Mouse (Mus musculus) lung, postnatal 14 days (tissue): Measurements from ENCODE around the gene Gm49395.

ENCODE experiments used
- DNase-seq: peaks from one replicate; pipeline ENCODE4 v3.0.0; 2021

Gm49395 gene

DNA sequence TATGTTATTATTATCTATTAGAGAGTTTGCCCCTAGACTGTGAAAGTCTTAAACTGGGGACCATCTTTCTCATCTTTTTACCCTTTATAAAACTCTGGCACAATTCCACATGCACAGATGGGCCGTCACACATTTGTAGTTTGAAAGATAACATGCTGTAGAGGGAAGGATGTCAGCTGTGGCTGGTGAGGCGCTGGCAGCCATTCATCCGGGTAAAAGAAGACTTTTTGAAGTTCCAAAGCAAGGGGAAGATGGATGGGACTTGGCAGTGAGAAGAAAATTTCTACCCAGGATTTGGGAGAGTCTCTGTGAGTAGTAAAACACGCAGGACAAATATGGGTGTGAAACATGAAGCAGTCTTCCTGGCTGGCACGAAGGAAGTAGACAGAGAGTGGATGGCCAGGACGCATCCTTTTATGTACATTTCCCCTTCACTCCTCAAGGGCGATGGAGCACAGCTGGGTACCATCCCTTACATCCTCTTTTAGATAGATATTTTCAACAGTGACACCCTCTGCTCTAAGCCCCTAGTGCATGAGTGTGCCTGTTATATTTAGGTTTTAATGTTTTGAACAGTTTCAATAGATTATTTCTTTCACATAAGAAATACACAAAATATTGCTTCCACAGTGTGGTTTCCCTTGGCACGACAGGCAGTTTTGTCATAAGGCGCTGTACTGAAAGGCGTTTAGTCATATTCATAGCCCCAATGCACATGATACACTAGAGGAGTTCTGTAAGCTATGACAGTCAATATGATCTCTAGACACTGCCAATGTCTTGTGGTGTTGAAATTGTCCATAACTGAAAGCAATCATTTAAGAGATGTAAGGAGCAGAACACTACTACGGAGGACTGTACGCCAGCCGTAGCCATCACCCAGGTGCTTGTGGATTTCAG, 50.8 kb downstream of the Gm49395 start:
- peak; percentile 42 for DNase-seq

DNA sequence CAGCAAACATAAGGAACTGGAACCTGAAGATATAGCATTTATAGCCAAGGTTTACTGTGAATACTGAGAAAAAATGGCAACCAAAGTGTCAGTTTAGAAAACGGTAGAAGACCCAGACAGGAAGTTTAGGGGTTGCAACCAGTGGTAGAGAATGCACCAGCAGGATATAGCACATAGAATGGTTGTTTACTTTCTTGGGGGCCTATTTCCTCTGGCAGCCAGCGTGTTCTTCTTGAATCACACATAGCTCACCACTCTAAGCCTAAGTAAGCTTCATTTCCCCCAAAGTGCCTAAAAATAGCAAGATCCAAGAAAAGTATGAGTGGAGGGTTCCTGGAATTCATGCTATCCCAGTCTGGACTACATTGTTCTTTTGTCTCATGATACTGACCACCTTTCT, 59.1 kb downstream of the Gm49395 start:
- DNase-seq = no peak

DNA sequence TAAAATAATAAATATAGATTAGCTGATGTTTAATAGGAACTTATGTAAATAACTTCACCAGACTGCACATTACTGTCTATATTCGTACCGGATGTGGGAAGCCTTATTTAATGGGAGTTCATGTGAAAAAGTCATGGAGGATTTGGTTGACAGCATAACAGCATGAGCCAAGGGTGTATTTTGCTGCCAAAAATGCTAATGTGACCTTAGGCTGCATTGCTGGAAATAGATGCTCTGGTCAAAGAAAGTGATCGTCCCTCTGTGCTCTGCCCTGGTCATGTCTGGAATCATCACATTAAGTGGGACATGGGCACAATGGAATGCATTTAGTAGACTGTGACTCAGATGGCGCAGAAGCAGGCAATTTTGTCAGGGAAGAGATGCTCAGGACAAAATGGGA, 64.4 kb downstream of the Gm49395 start:
- DNase-seq = no peak

DNA sequence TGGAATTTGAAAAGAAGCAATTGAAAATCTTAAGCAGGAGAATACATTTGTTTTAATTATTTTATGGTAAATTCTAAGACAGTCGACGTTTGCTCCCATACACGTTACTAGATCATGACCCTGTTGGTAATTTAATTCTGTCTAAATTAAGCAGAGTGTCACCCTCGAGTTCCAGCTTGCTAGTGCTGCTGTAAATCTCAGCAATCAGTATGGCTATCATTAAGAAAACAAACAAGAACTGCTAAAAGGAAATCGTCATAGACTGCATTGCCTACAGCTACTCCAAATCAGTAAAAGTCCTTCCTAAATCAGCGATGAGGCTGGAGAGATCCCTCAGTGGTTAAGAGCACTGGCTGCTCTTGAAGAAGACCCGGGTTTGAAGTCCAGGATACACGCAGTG, 66.3 kb downstream of the Gm49395 start:
- no peak for DNase-seq

DNA sequence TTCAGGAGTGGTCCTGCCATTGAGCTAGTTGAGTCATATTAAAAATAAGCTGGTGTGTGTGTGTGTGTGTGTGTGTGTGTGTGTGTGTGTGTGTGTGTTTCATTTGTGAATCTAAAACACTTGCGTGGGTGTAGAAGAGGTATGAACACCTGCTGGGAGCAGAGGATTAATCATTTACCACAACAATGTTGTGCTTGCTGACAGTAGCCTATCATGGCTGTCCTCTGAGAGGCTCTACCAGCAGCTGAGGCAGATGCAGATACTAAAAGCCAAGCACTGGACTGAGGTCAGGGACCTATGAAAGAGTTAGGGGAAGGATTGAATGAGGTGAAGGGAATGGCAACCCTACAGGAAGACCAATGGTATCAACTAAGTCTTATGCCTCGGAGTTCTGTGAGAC, 68.6 kb downstream of the Gm49395 start:
- no peak for DNase-seq

DNA sequence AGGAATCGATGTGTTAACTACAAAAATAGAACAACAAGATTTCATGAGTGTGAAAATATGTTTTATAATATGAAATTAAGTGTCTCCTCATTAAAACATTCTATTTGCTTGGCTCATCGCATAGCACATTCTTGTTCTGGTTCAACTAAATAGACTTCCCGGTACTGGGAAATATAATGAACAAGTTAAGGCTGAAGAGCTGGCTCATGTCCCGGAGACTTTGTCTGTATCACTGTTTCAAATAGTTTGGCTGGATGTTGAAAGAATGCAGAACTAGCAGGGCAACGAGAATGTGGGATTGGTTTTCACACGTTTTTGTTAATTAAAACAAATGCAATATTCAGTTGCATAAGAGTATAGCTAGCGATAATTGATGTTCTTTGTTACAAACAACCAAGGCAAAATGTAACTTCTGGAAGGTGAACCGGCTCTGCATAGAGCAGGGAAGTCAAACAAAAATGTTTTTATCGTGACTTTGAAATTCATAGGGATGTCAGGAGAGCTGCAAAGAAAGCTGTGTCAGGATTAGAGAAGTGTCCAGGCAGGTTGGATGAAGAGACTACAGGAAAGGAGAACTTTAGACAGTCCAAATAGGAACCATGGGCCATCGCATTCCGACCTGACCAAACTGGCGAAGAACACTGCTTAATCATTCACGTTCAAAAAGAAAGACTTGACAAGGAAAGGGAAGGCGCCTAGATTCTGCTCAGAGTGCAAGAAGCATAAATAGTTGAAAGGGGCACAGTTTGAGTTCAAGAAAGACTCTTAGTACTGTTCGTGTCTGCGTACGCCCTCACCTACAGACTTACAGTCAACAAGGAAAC, 70.3 kb downstream of the Gm49395 start:
- peak; percentile 30 for DNase-seq

DNA sequence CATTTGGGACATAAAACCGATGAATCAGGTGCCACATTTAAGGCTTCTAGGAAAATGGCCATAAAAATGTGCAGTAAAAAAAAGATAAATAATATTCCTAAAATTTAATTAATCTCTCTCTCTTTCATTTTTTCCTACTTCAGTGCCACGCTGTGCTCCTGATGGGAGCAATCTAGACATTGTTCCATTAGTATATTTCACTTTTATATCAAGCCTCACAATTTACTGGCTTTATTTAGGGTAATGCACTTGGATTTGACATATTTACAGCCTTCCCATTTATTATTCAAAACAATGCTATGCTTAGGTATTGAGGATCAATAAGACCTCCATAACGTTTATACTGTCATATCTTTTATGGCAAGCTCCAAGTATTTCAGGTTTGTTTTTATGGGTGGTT, 76.3 kb downstream of the Gm49395 start:
- DNase-seq = no peak

DNA sequence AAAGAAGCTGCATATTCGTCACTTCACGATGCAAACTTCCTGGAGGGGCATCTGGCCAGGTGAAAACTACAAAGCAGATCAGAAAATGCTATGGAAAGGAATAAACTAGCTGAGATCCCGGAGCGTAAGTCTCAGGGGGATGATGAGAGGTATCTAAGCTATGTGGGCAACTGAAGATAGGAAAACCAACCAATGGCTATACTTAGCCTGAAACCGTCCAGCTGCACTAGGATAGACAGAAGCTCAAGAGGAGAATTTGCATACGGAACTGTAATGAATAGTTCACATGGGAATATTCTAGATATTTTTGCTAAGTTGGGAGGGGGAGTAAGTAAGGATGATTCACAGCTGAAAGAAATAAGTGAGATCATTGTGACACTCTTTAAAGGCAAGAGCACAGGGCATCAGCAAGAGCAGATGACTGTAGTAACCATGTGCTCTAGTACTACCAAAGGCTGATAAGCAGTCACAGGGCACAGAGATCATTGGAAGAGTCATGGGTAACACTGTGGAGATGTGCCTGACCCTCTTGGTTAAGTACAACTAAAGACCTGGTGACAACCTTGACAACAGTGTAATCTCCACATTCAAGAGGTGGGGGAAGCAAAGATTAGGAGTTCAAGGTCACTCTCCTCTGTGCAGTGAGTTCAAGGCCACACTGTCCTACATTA, 79.5 kb downstream of the Gm49395 start:
- no peak for DNase-seq

DNA sequence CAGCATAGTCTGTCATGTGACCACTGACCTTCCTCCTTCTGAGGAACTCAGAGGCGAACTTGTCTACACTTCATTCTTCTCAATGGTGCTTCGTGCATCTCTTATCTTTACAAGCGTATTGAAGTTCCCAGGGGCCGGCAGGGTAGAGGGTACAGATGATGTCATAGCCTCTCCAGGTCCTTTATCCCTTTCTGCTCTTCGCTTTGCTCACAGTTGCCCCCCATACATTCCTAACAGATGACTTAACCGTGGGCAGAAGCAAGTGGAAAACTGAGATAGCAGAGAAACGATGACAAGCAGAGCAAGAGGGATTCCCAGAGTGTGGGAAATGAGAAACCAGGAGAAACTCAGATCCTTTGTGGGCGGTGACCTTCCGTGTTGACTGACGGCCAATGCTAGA, 80.3 kb downstream of the Gm49395 start:
- DNase-seq = no peak

DNA sequence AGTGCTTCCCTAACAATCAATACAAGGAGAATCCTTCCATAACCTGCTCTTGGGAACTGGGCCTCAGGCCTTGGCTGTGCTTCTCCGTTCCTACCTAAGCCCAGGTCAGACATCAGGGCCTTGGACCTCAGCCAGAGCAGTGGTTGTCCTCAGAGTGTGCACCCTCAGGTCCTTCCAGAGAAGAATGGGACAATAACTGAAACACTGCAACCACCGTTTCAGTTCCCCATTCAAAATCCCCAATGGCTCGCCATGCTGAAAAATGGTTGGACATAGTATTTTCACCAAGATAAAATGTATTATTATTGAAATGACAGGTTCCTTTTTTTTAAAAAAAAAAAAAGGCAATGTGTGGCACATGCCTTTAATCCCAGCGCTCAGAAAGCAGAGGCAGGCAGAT, 81.0 kb downstream of the Gm49395 start:
- no peak for DNase-seq

DNA sequence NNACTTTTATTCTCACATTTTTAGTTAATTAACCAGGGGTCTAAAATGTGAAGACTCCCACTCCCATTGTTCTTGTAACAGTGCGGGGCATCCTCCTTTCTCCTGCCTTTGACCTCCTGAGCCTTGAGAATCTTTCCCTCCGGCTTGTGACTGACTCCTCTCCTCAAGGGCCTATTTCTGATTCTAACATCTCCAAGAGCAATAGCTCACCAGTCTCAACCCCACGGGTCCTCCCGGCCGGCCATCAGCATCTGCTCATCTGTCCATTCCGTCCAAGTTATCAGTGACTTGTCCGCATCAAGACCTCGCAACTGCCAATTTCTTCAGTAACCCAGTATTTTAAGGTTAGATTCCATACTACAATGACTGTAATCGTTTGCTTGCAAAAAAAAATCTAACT, 84.2 kb downstream of the Gm49395 start:
- no peak for DNase-seq

DNA sequence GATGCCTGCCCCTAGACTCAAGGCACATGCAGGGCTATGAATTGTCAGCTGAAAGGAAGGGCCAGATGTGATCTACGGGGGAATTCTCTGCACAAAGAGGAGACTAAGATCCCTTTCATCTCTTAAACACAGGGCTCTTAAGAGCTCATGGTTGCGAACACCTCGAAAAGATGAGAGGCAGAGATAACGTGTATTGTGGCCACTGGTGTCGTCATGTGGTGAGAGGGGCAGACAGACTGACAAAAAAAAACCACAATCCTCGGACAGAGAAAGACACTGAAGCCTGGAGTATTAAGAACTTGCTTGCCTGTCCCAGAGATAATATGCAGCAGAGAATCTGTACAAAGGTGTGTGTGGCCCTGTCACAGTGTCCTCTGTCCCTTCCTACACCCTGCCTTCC, 90.2 kb downstream of the Gm49395 start:
- DNase-seq = no peak

DNA sequence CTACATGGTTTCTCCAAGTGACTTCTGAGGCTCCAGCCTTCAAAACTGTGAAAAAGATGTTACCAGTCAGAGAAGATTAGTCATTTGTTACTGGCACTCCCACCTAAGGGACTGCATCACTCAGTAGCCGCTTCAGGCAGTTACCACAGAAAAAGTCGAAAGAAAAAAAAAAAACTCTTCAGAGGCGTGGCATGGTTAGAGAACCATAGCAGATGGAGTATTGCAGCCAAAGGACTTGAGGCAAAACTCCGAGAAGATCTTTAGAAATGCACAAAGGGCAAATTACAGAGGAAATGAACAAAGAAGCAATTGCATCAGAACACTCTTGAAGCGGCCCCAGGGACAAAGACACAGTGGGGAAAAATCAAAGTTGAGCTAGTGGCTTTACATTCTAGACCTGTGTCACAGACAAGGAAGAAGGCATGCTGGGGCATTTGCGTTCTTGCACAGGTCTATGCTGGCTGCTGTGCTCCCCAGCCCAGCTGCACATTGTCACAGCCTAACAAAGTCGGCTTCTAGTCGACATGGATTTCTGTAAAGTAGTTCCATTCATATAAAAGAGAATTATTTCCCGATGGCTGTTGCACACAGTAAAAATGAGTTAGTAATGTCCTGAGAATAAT, 95.4 kb downstream of the Gm49395 start:
- DNase-seq = no peak

DNA sequence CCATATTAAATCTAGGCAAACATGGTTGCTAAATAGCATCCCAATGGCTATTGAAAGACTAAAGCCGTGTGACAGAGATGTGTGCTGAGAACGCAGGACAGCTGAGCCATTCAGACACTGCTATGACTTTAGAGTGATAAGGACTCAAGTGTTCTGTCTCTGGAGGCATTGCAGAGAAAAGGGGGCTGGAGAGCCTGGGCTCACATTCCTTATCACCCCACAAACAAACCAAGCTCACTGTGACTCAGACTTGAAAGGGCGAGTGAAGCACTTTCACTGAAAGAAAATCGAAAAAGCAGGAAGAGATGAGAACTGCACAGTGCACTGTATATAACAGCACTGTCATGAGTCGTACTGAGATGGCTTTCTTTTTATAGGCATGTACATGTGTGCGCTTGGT, 96.4 kb downstream of the Gm49395 start:
- no peak for DNase-seq

DNA sequence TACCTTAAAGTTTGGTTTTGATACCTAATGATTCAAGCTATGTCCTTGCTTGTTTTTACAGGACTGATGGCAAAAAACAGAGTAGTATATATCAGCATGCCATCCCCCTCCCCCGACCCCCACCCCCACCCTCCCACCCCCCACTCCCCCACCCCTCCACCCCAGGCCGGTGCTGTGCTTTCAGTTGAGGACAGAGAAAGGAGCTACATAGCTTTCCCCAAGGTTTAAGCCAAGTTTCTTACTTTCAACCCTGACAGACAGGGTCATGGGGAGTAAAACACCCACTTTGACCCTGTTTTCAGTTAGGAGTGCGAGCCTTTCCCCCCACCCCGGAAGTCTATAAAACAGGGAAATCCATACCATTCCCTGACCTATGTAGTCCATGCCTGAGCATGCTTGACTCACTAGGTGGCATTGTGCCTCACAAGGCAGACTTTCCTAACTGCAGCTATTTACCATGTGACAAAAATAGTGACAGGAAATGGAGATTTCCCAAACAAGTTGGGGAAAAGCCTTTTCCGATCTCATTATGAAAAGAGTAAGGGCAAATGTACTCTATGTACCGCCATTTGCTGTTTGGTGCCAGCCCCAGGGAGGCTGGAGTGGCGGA, 98.2 kb downstream of the Gm49395 start:
- no peak for DNase-seq

DNA sequence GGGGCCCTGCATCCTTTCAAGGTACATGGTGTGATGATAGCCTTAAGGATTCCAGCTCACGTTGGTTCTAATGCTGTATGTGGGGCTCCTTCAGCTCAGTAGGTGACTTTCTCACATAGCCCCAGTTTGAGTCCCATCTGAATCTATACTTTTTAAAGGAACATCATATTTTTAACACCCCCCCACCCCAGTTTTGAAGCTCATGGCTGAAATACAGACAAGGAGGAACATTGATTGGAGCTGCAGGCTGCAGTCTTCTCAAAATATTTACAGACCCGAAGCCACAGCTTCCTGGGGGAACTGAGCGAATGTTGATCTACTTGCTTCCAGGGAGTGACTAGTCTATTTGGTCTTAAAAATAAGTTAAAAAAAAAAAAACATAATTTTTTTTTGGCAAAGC, 98.9 kb downstream of the Gm49395 start:
- no peak for DNase-seq

DNA sequence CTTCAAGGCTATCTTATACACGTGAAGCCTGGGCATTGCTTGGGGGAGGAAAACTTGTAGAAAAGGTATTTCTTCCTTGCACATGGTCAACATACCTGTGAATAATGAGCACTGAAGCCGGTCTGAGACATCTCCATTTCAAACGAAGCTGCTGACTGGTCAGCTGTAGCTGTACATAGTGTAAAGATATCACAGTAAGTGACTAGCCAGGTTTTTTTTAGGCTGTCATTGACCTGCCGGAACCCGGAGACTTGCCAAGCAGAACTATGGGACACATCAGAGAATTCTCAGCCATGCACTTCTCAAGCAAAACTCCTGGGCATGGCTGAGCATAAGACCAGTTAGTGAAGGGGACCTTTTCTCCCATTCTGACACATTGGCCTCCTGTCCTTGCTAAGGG, 99.6 kb downstream of the Gm49395 start:
- no peak for DNase-seq

DNA sequence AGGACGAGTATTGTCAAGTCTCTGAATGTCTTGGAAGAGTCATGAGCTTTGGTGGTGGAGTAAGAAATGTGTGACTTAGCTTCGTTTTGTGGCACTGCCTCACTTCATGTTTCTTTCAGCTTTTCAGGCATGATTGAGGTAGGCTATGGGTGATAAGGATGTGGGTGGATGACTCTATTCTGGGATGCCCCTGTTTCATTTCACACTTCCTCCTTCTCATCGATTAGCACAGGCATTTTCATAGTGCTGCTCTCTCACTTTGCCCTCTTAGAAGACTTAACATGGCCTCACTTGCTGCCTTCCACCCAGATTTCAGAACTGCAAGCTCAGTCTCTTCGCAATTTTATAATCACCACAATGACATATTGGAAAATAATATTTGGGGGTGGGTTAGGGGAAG, 102.1 kb downstream of the Gm49395 start:
- no peak for DNase-seq

DNA sequence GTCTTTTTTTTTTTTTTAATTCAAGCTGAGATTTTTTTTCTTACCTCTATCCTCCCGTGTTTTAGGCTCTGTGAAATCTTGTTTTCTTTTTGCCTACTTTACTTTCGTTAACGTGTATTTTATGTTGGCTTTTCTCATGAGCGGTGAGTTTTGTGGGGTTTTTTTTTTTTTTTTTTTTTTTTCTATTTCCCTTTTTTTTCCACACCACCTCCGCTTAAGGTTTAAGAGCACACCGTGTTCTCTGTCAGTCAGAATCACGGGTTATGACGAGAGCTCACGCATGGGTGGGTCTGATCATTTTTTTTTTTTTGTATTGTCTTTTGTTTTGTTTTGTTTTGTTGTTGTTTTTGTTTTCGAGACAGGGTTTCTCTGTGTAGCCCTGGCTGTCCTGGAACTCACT, 103.6 kb downstream of the Gm49395 start:
- DNase-seq = no peak

DNA sequence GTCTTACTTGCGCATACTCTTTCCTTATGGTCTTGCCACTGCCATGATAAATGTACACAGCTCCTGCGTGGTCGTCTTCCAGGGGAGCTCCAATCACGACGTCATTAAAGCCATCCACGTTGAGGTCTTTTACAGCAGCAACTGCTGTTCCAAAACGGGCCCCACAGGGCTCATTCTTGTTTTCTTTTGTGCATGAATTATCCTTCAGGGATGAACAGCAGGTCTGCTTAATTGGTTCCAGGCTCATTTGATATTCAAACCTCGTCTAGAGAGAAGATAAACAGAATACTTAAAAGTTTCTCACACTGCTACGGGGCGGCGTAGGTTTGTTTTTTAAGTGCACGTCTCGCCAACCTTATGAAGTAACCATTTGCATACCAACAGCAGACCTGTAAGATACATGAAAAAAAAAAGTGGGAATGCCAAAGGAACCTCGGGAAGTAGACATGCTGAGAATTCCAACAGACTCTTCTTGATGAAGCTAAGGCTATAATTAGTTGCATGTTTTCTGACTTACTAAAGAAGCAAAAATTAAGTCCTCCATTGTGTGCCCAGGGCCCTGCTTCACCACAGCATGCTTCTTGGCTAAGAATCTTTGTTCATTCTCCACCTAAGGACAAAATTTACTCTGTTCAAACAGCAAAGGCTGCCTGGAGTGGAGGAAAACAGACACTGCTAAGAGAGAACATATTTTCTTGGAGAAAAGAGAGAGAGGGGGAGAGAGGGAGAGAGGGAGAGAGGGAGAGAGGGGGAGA, 109.3 kb downstream of the Gm49395 start:
- DNase-seq = no peak

DNA sequence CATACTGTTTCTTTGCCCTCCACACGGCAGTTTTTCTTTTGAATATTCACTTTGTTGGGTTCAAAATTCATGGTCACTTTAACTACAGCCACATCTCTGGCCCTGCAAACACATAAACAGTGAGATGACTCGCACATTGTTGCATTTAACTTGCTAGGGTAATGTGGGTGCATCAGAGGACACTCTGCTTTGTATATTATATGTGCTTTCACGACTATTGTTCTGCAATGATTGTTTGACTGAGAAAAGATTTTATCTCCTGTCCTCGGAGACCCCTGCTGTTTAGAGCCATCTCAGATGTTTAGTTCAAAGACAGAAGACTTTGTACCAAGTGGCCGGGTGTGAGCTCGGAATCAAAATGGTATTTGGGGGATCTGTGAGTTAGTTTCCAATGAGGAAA, 114.1 kb downstream of the Gm49395 start:
- peak; percentile 11 for DNase-seq

DNA sequence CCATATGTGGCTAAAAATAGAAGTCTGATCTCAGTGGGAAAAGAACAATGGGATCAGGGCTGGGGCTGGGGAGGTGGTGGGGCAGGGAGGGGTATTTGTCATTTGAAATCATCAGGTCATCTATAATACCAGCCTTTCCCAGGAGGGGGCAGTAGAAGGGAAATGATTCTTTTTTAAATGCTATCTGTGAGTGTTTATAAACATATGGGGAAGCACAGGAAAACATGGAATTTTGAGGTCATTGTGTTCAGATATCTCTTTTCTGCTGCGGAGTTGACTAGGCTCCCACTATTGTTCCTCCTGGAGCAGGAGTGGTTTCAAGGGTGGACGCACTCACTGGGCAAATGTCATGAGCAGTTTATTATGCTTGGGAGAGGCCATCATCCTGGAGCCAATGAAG, 114.6 kb downstream of the Gm49395 start:
- DNase-seq = peak; percentile 82
